In the genomic region with DNA sequence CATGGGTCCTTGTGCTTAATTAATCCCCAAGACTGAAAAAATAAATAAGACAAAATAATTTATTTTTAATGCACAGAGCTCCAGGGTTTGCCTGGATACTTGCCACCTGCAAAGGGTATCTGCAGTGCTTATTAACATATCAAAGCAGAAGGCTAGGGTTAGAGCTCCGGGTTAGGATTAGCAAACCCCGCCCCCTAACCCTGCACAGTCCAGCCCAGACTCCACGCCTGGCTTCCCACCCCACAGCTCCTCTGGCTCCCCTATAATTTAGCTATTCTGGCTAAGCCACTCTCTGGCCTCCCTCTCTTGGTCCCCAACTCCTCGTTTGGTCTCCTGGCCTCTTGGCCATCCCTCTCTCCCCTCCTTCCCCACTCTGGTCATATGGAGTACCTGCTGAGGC, we compare ENCODE assay signal across 25 mouse cellular contexts. TPM values are rescaled to one million over a fixed set of nuclear protein-coding genes. Genes with fewer than 3 reads are reported as not detected.
A peak's percentile ranks its signal among the peaks of the same experiment; 100 is the strongest.
DNase-seq lines count a peak whose midpoint lies in the region; ATAC-seq and TF ChIP-seq lines count a peak whose summit lies in the region.
"Had no signal": no experiment of that assay in that cellular context is flagged by ENCODE, and none has a peak within 500 bp of the region (broad histone marks: within the 10 kb centered on the region; RNA-seq: fewer than 3 reads in every experiment).

No protein-coding gene starts in this region.

- H3K27me3 ChIP-seq in hindbrain, embryonic 11.5 days (ENCODE audit: control insufficient read depth, insufficient read depth, low read length), result no peaks in the 10 kb centered on the region
- no peaks in the 10 kb centered on the region for H3K27me3 ChIP-seq in hindbrain, postnatal 0 days (ENCODE audit: insufficient read depth, low read length)
- no peaks in the 10 kb centered on the region for H3K27me3 ChIP-seq in kidney, embryonic 14.5 days (ENCODE audit: control insufficient read depth, insufficient read depth, low read length)
- H3K27me3 ChIP-seq: kidney, embryonic 15.5 days; neural tube, embryonic 13.5 days; stomach, embryonic 15.5 days had no signal

- in situ Hi-C loops in ES-E14 (cut with MboI; ENCODE audit: low sequenced_read_pairs in 2 of 2, unreplicated experiment in 2 of 2), result no loop called here

- peak; percentile 7 for DNase-seq in hindbrain, embryonic 11.5 days (ENCODE audit: low spot score)
- DNase-seq in hindbrain, postnatal 0 days (ENCODE audit: low spot score), result no peak
- DNase-seq in ES-E14 (ENCODE audit: low read depth, low spot score) (peak; percentile 37), ZHBTc4 (ENCODE audit: low read depth, low spot score) (peak; percentile 66)
- DNase-seq in retina, embryonic 14.5 days (ENCODE audit: low spot score), result peak; percentile 4
- no peak for DNase-seq in cerebellum, postnatal 36 days
- DNase-seq: cerebellum, adult 2 months; gastrocnemius, adult 2 months; heart, postnatal 10 days; lung, adult 18-20 months; lung, postnatal 14 days; right cerebral cortex, postnatal 25 days had no signal

- 13% methylated on average over 4 of the region's 4 CpGs for WGBS in hindbrain, embryonic 11.5 days
- WGBS in hindbrain, postnatal 0 days, result 13% methylated on average over 4 of the region's 4 CpGs
- 18% methylated on average over 4 of the region's 4 CpGs for WGBS in kidney, embryonic 14.5 days

- TF ChIP-seq CTCF in hindbrain, postnatal 0 days (IDR thresholded peaks at IDR 0.05; ENCODE audit: low read depth), result no peak

- no peaks in the 10 kb centered on the region for H3K36me3 ChIP-seq in hindbrain, embryonic 11.5 days (ENCODE audit: control insufficient read depth, insufficient read depth, low read length)
- H3K36me3 ChIP-seq in hindbrain, postnatal 0 days (ENCODE audit: insufficient read depth, low read length), result no peaks in the 10 kb centered on the region
- H3K36me3 ChIP-seq in ES-E14 (ENCODE audit: control insufficient read depth, insufficient read depth, low read length, poor library complexity, severe bottlenecking), result no peaks in the 10 kb centered on the region
- H3K36me3 ChIP-seq in kidney, embryonic 14.5 days (ENCODE audit: control insufficient read depth, insufficient read depth, low read length), result no peaks in the 10 kb centered on the region
- H3K36me3 ChIP-seq: kidney, embryonic 15.5 days; neural tube, embryonic 13.5 days; stomach, embryonic 15.5 days had no signal

- H3K4me2 ChIP-seq in hindbrain, embryonic 11.5 days (replicated peaks; ENCODE audit: low read depth, low read length), result no peak overlapping the region
- no peak overlapping the region for H3K4me2 ChIP-seq in hindbrain, postnatal 0 days (ENCODE audit: low read depth, low read length)
- no peak overlapping the region for H3K4me2 ChIP-seq in kidney, embryonic 14.5 days (replicated peaks; ENCODE audit: low read depth, low read length)
- H3K4me2 ChIP-seq: heart, embryonic 11.5 days; hindbrain, embryonic 14.5 days; kidney, embryonic 15.5 days; liver, embryonic 11.5 days; neural tube, embryonic 13.5 days; stomach, embryonic 15.5 days had no signal

- H3K4me3 ChIP-seq in hindbrain, embryonic 11.5 days (ENCODE audit: low read depth, low read length), result no peak overlapping the region
- H3K4me3 ChIP-seq in hindbrain, postnatal 0 days (ENCODE audit: low read length), result no peak overlapping the region
- no peak overlapping the region for H3K4me3 ChIP-seq in ES-E14 (ENCODE audit: insufficient read depth in 1 of 2, low read depth in 1 of 2, low read length in 2 of 2, poor library complexity in 1 of 2, severe bottlenecking in 1 of 2)
- no peak overlapping the region for H3K4me3 ChIP-seq in kidney, embryonic 14.5 days (ENCODE audit: low read length)
- H3K4me3 ChIP-seq: gastrocnemius, adult 2 months; kidney, embryonic 15.5 days; megakaryocyte, embryonic 14.5 days; neural tube, embryonic 13.5 days; stomach, embryonic 15.5 days had no signal

- H3K27ac ChIP-seq in hindbrain, embryonic 11.5 days (ENCODE audit: low read depth, low read length), result no peak overlapping the region
- H3K27ac ChIP-seq in hindbrain, postnatal 0 days, result no peak overlapping the region
- no peak overlapping the region for H3K27ac ChIP-seq in ES-E14 (ENCODE audit: insufficient read depth, low read depth, low read length, poor library complexity, severe bottlenecking)
- no peak overlapping the region for H3K27ac ChIP-seq in kidney, embryonic 14.5 days (ENCODE audit: low read depth, low read length)
- H3K27ac ChIP-seq: gastrocnemius, adult 2 months; hindbrain, embryonic 14.5 days; kidney, embryonic 15.5 days; neural tube, embryonic 13.5 days; stomach, embryonic 15.5 days had no signal

- no peaks in the 10 kb centered on the region for H3K4me1 ChIP-seq in hindbrain, embryonic 11.5 days (replicated peaks; ENCODE audit: control insufficient read depth, insufficient read depth, low read length)
- H3K4me1 ChIP-seq in hindbrain, postnatal 0 days (ENCODE audit: insufficient read depth, low read length), result no peaks in the 10 kb centered on the region
- H3K4me1 ChIP-seq in ES-E14 (ENCODE audit: control insufficient read depth in 2 of 2, insufficient read depth in 2 of 2, low read length in 2 of 2, poor library complexity in 1 of 2), result peaks cover 2% of the 10 kb centered on the region in 2 experiments; a peak in 2 of 4 replicates
- 0 out of 2 replicates have a peak, but pooled peaks cover 3% of the 10 kb centered on the region for H3K4me1 ChIP-seq in kidney, embryonic 14.5 days (ENCODE audit: control insufficient read depth, insufficient read depth, low read length)
- H3K4me1 ChIP-seq: megakaryocyte, embryonic 14.5 days; neural tube, embryonic 13.5 days; stomach, embryonic 15.5 days had no signal

- no peak for ATAC-seq in hindbrain, embryonic 11.5 days (ENCODE audit: low FRiP score)
- no peak for ATAC-seq in hindbrain, postnatal 0 days
- no peak for ATAC-seq in kidney, embryonic 14.5 days (ENCODE audit: low FRiP score, low TSS enrichment)
- ATAC-seq: intestine, embryonic 16.5 days had no signal

- no peaks in the 10 kb centered on the region for H3K9me3 ChIP-seq in hindbrain, embryonic 11.5 days (ENCODE audit: control insufficient read depth, low read length)
- H3K9me3 ChIP-seq in hindbrain, postnatal 0 days (ENCODE audit: low read length), result no peaks in the 10 kb centered on the region
- no peaks in the 10 kb centered on the region for H3K9me3 ChIP-seq in ES-E14 (ENCODE audit: control insufficient read depth, insufficient read depth, low read depth, low read length)
- H3K9me3 ChIP-seq in kidney, embryonic 14.5 days (ENCODE audit: control insufficient read depth, low read length), result no peaks in the 10 kb centered on the region
- H3K9me3 ChIP-seq: kidney, embryonic 15.5 days; megakaryocyte, embryonic 14.5 days; neural tube, embryonic 13.5 days; stomach, embryonic 15.5 days had no signal

- H3K9ac ChIP-seq in hindbrain, embryonic 11.5 days (ENCODE audit: low read depth, low read length), result no peak overlapping the region
- no peak overlapping the region for H3K9ac ChIP-seq in hindbrain, postnatal 0 days (replicated peaks; ENCODE audit: low read length)
- H3K9ac ChIP-seq in ES-E14 (ENCODE audit: insufficient read depth, low read depth, low read length, poor library complexity, severe bottlenecking), result no peak overlapping the region
- H3K9ac ChIP-seq in kidney, embryonic 14.5 days (ENCODE audit: low read depth, low read length), result no peak overlapping the region; the same call in 1 of the 2 replicates
- H3K9ac ChIP-seq: hindbrain, embryonic 14.5 days; kidney, embryonic 15.5 days; neural tube, embryonic 13.5 days; stomach, embryonic 15.5 days had no signal

TF ChIP-seq in ES-E14, 5 proteins besides CTCF, POLR2A, EP300 and RAD21:
- TF ChIP-seq CHD2 (IDR thresholded peaks at IDR 0.05; ENCODE audit: low read depth, low read length) (no peak), ZC3H11A (IDR thresholded peaks at IDR 0.05; ENCODE audit: borderline replicate concordance, low read depth, low read length) (no peak), HCFC1 (IDR thresholded peaks at IDR 0.05; ENCODE audit: borderline replicate concordance, insufficient read depth, low read length) (no peak), ZNF384 (IDR thresholded peaks at IDR 0.05; ENCODE audit: low read depth, low read length) (no peak), MAFK (IDR thresholded peaks at IDR 0.05; ENCODE audit: insufficient read depth, low read depth, low read length) (no peak)

RNA-seq across cellular contexts. Expression of a gene that starts 14.5 kb away (rescaled TPM):
- polyA plus RNA-seq in hindbrain, embryonic 11.5 days (2014; fragmentation: Nextera tagmentation; extraction: Ambion mirVana), result not detected in 2 replicates
- total RNA-seq in hindbrain, postnatal 0 days (2014; rRNA removed), result 0.26 TPM in 1 of 2 replicates, not detected in the other
- polyA plus RNA-seq in hindbrain, postnatal 0 days (2015; fragmentation: Nextera tagmentation; extraction: Ambion mirVana), result not detected in 2 replicates
- not detected in 2 replicates for total RNA-seq in ES-E14 (2012; rRNA removed)
- 0.08 TPM in 1 of 2 replicates, not detected in the other for polyA plus RNA-seq in kidney, embryonic 14.5 days (2014; fragmentation: Nextera tagmentation; extraction: Ambion mirVana)
- total RNA-seq: common myeloid progenitor, adult 5-6 weeks; gastrocnemius, adult 2 months; granulocyte monocyte progenitor cell, adult 5-6 weeks; heart, postnatal 10 days; MEL had no signal
- polyA plus RNA-seq: cerebellum, adult 2 months; heart, embryonic 11.5 days; hindbrain, embryonic 14.5 days; limb, embryonic 11.5 days; liver, embryonic 11.5 days; neural tube, embryonic 13.5 days had no signal

RNA-seq across cellular contexts. Expression of a gene that starts 35.6 kb away (rescaled TPM):
- polyA plus RNA-seq in hindbrain, embryonic 11.5 days (2014; fragmentation: Nextera tagmentation; extraction: Ambion mirVana), result 90.9 and 97.5 TPM in 2 replicates
- total RNA-seq in hindbrain, postnatal 0 days (2014; rRNA removed), result 62.5 and 69.4 TPM in 2 replicates
- 89.9 and 91.6 TPM in 2 replicates for polyA plus RNA-seq in hindbrain, postnatal 0 days (2015; fragmentation: Nextera tagmentation; extraction: Ambion mirVana)
- total RNA-seq in ES-E14 (2012; rRNA removed), result 73.2 and 79.4 TPM in 2 replicates
- polyA plus RNA-seq in kidney, embryonic 14.5 days (2014; fragmentation: Nextera tagmentation; extraction: Ambion mirVana), result 85.2 and 99.0 TPM in 2 replicates

RNA-seq across cellular contexts. Expression of a gene that starts 42.8 kb away (rescaled TPM):
- 9.3 and 10.3 TPM in 2 replicates for polyA plus RNA-seq in hindbrain, embryonic 11.5 days (2014; fragmentation: Nextera tagmentation; extraction: Ambion mirVana)
- 2.2 TPM in 1 of 2 replicates, not detected in the other for total RNA-seq in hindbrain, postnatal 0 days (2014; rRNA removed)
- 4.7 and 6.4 TPM in 2 replicates for polyA plus RNA-seq in hindbrain, postnatal 0 days (2015; fragmentation: Nextera tagmentation; extraction: Ambion mirVana)
- 1.3 and 5.4 TPM in 2 replicates for total RNA-seq in ES-E14 (2012; rRNA removed)
- 10.4 and 11.5 TPM in 2 replicates for polyA plus RNA-seq in kidney, embryonic 14.5 days (2014; fragmentation: Nextera tagmentation; extraction: Ambion mirVana)
- total RNA-seq: granulocyte monocyte progenitor cell, adult 5-6 weeks had no signal

RNA-seq across cellular contexts. Expression of a gene that starts 43.1 kb away (rescaled TPM):
- polyA plus RNA-seq in hindbrain, embryonic 11.5 days (2014; fragmentation: Nextera tagmentation; extraction: Ambion mirVana), result 14.2 and 16.9 TPM in 2 replicates
- 11.6 and 12.4 TPM in 2 replicates for total RNA-seq in hindbrain, postnatal 0 days (2014; rRNA removed)
- polyA plus RNA-seq in hindbrain, postnatal 0 days (2015; fragmentation: Nextera tagmentation; extraction: Ambion mirVana), result 21.4 and 22.7 TPM in 2 replicates
- 6.9 and 7.6 TPM in 2 replicates for total RNA-seq in ES-E14 (2012; rRNA removed)
- polyA plus RNA-seq in kidney, embryonic 14.5 days (2014; fragmentation: Nextera tagmentation; extraction: Ambion mirVana), result 8.2 and 16.1 TPM in 2 replicates

RNA-seq across cellular contexts. Expression of a gene that starts 43.3 kb away (rescaled TPM):
- 3.1 and 3.5 TPM in 2 replicates for polyA plus RNA-seq in hindbrain, embryonic 11.5 days (2014; fragmentation: Nextera tagmentation; extraction: Ambion mirVana)
- 0.31 and 0.58 TPM in 2 replicates for total RNA-seq in hindbrain, postnatal 0 days (2014; rRNA removed)
- polyA plus RNA-seq in hindbrain, postnatal 0 days (2015; fragmentation: Nextera tagmentation; extraction: Ambion mirVana), result 3.8 and 4.6 TPM in 2 replicates
- total RNA-seq in ES-E14 (2012; rRNA removed), result 3.2 and 3.4 TPM in 2 replicates
- polyA plus RNA-seq in kidney, embryonic 14.5 days (2014; fragmentation: Nextera tagmentation; extraction: Ambion mirVana), result 8.9 and 10.3 TPM in 2 replicates
- total RNA-seq: common myeloid progenitor, adult 5-6 weeks had no signal

Comparison
In these comparisons a context has a peak if more than half of its experiments do, and no peak if none do; other contexts are left out.
1. DNase-seq: peak in hindbrain, embryonic 11.5 days (single experiment), ES-E14 (single experiment), ZHBTc4 (single experiment) and retina, embryonic 14.5 days (single experiment); none in hindbrain, postnatal 0 days (single experiment) and cerebellum, postnatal 36 days (0 of 2).